Mouse (Mus musculus) T-helper 1 cell (primary cell): Measurements from ENCODE around the gene Hist2h3c1.
"Not testable (repeated sequence)": the region's sequence is repeated elsewhere in the genome, so short reads cannot be mapped to it uniquely, and the experiment has no call there.

Source experiments
- in situ Hi-C: fragments of 300-600 bp; cut with MboI, MseI; formaldehyde crosslinking; loops from one replicate; pipeline ENCODE4 v1.15.1; 2025; ENCODE audit warnings: high pct_unique_total_duplicates

Hist2h3c1 gene

GRCm38 (mm10) chr3:96246427-96246856, at the start of gene Hist2h3c1:
Gene Hist2h3c1, plus strand, starts transcription at chr3:96246685.
- in situ Hi-C loops = not testable (repeated sequence)

- in situ Hi-C loops = no loop called here
Observed at GRCm38 (mm10) chr3:96197129-96197749, 49.2 kb upstream of the Hist2h3c1 start.

GRCm38 (mm10) chr3:96198181-96198580, 48.3 kb upstream of the Hist2h3c1 start:
- in situ Hi-C loops = no loop called here

- in situ Hi-C loops = not testable (repeated sequence)
Observed at GRCm38 (mm10) chr3:96198601-96199251, 47.8 kb upstream of the Hist2h3c1 start.

GRCm38 (mm10) chr3:96199731-96200130, 46.8 kb upstream of the Hist2h3c1 start:
- in situ Hi-C loops = no loop called here

- in situ Hi-C loops = no loop called here
Observed at GRCm38 (mm10) chr3:96207819-96208218, 38.7 kb upstream of the Hist2h3c1 start.

- in situ Hi-C loops = no loop called here
Observed at GRCm38 (mm10) chr3:96209242-96209641, 37.2 kb upstream of the Hist2h3c1 start.

- in situ Hi-C loops = no loop called here
Observed at GRCm38 (mm10) chr3:96219191-96219641, 27.3 kb upstream of the Hist2h3c1 start.

- in situ Hi-C loops = no loop called here
Observed at GRCm38 (mm10) chr3:96219661-96220130, 26.8 kb upstream of the Hist2h3c1 start, which contains the start of the genes Bola1 and Hist2h2ab. Gene Bola1, minus strand, starts transcription at chr3:96219709. Gene Hist2h2ab, plus strand, starts transcription at chr3:96219865.

GRCm38 (mm10) chr3:96220131-96220764, 26.2 kb upstream of the Hist2h3c1 start:
- in situ Hi-C loops = not testable (repeated sequence)

GRCm38 (mm10) chr3:96220765-96221639, 25.5 kb upstream of the Hist2h3c1 start, which contains the start of the genes Hist2h2ac and Hist2h2be:
Gene Hist2h2ac, minus strand, starts transcription at chr3:96220880.
Gene Hist2h2be, plus strand, starts transcription at chr3:96221119.
- in situ Hi-C loops = no loop called here

GRCm38 (mm10) chr3:96221640-96222038, 24.8 kb upstream of the Hist2h3c1 start:
- in situ Hi-C loops = no loop called here

- in situ Hi-C loops = no loop called here
Observed at GRCm38 (mm10) chr3:96222774-96223173, 23.7 kb upstream of the Hist2h3c1 start.

GRCm38 (mm10) chr3:96225421-96225820, 21.1 kb upstream of the Hist2h3c1 start:
- in situ Hi-C loops = no loop called here

- in situ Hi-C loops = no loop called here
Observed at GRCm38 (mm10) chr3:96226695-96227648, 19.5 kb upstream of the Hist2h3c1 start.

GRCm38 (mm10) chr3:96228828-96229227, 17.7 kb upstream of the Hist2h3c1 start:
- in situ Hi-C loops = no loop called here

- in situ Hi-C loops = loop anchor here (5.0 kb wide), 1 partner anchor 53 kb away; no protein-coding TSS in a partner anchor
Observed at GRCm38 (mm10) chr3:96230404-96230803, 16.1 kb upstream of the Hist2h3c1 start.

- in situ Hi-C loops = loop anchor here (5.0 kb wide), 1 partner anchor 54 kb away; no protein-coding TSS in a partner anchor
Observed at GRCm38 (mm10) chr3:96230910-96231757, 15.4 kb upstream of the Hist2h3c1 start.

GRCm38 (mm10) chr3:96231758-96232120, 14.7 kb upstream of the Hist2h3c1 start:
- in situ Hi-C loops = loop anchor here (5.0 kb wide), 1 partner anchor 54 kb away; no protein-coding TSS in a partner anchor
